Mouse (Mus musculus) cortical plate, adult 2 months (tissue): ENCODE results near the gene 1110051M20Rik.

ENCODE experiments used
- CTCF ChIP-seq: fragments of 200-500 bp; IDR thresholded peaks from 2 replicates; pipeline ENCODE4 v1.5.1; 2011; ENCODE audit warnings: mild to moderate bottlenecking, control low read depth, low read length; ENCODE audit not compliant: insufficient read depth; ENCODE audit errors: extremely low read depth
- POLR2A ChIP-seq: fragments of 200-500 bp; IDR thresholded peaks from 2 replicates; pipeline ENCODE4 v1.6.1; 2011; ENCODE audit warnings: mild to moderate bottlenecking, low read length, control low read depth; ENCODE audit not compliant: insufficient read depth; ENCODE audit errors: extremely low read depth

- TF ChIP-seq POLR2A (no peak), CTCF (no peak)
Measured at GRCm38 (mm10) chr2:91242547-91242946, 202.0 kb downstream of the 1110051M20Rik start.
